Mouse (Mus musculus) kidney, embryonic 16.5 days (tissue): ENCODE data around the gene Kit. TPM values are rescaled to one million over a fixed set of nuclear protein-coding genes. Genes with fewer than 3 reads are reported as not detected.
A peak's percentile ranks its signal among the peaks of the same experiment; 100 is the strongest.

Experiments
- ATAC-seq: fragments of 200-750 bp; cut with Nextera tagmentation; 2 replicates; pipeline ENCODE4 v1.8.0; 2017; ENCODE audit warnings: moderate TSS enrichment; ENCODE audit not compliant: low FRiP score, low TSS enrichment
- H3K27ac ChIP-seq: fragments of 300-500 bp; sonication (generic); 2 replicates; pipeline ENCODE4 v1.5.1; 2014; ENCODE audit warnings: low read length
- H3K27me3 ChIP-seq: fragments of 300-500 bp; sonication (generic); 2 replicates; pipeline ENCODE4 v1.6.1; 2014; ENCODE audit warnings: low read length, control low read depth, mixed read lengths; ENCODE audit not compliant: insufficient read depth
- H3K36me3 ChIP-seq: fragments of 300-500 bp; sonication (generic); 2 replicates; pipeline ENCODE4 v1.6.1; 2014; ENCODE audit warnings: low read length, control low read depth, mixed read lengths; ENCODE audit not compliant: insufficient read depth
- H3K4me1 ChIP-seq: fragments of 300-500 bp; sonication (generic); 2 replicates; pipeline ENCODE4 v1.6.1; 2014; ENCODE audit warnings: low read length, control low read depth, mixed read lengths; ENCODE audit not compliant: insufficient read depth
- H3K4me2 ChIP-seq: fragments of 300-500 bp; sonication (generic); replicated peaks from 2 replicates; pipeline ENCODE4 v1.6.1; 2014; ENCODE audit warnings: low read depth, low read length
- H3K4me3 ChIP-seq: fragments of 300-500 bp; sonication (generic); 2 replicates; pipeline ENCODE4 v1.5.1; 2014; ENCODE audit warnings: mild to moderate bottlenecking, low read length
- H3K9ac ChIP-seq: fragments of 300-500 bp; sonication (generic); replicated peaks from 2 replicates; pipeline ENCODE4 v1.6.1; 2014; ENCODE audit warnings: low read length
- H3K9me3 ChIP-seq: fragments of 300-500 bp; sonication (generic); 2 replicates; pipeline ENCODE4 v1.6.1; 2016; ENCODE audit warnings: low read length, control low read depth
- WGBS: fragments of 180-500 bp; shearing (Covaris S2); extraction: QIAGEN DNeasy Blood & Tissue Kit; methylation state at CpG from one replicate; pipeline ENCODE4 v1.1.7; 2014; 5-methylcytosine and 5-hydroxymethylcytosine counted together
- polyA plus RNA-seq: library from polyadenylated mRNA; unstranded; fragments of >200 nt; fragmentation: Nextera tagmentation; extraction: Ambion mirVana; gene quantifications from 2 replicates; pipeline ENCODE4 v1.2.1, GENCODE M21; 2015

The Kit gene
- 22.1 and 23.3 TPM in 2 replicates for polyA plus RNA-seq

DNA sequence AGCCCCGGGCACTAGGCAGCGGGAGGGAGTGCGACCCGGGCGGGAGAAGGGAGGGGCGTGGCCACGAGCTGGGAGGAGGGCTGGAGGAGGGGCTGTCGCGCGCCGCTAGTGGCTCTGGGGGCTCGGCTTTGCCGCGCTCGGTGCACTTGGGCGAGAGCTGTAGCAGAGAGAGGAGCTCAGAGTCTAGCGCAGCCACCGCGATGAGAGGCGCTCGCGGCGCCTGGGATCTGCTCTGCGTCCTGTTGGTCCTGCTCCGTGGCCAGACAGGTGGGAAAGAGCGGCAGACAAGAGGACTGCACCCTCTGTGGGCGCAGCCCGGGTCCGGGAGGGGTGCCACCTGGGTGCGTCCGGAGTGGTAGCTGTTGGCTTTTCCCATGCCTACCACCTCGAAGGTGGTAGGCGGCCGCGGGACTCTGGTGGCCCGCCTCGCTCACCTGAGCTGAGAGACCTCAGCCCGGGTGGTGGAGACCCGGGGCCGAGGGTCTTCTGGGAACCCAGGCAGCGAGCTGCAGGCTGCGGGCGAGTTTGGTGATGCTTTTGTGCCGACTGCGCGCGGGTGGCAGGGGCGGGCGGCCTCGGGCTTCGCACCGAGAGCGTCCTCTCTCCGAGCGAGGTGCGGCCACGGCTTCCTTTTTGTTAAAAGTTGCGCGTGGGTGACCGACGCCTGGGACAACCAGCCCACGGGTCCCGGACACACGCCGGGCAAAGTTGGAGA is at the start of gene Kit:
Kit (plus strand) TSS at position 65 of the 715 bp plus-strand sequence.
- under 1% methylated on average over 63 of the region's 65 CpGs for WGBS
- no peaks in the 10 kb centered on the region for H3K36me3 ChIP-seq
- H3K4me2 ChIP-seq: peak within 1 kb of the TSS; percentile 99
- peaks cover 4% of the 10 kb centered on the region; the same call in 1 of the 2 replicates for H3K27me3 ChIP-seq
- H3K9ac ChIP-seq: peak within 1 kb of the TSS; percentile 70
- ATAC-seq: peak; percentile 95
- H3K9me3 ChIP-seq: no peaks in the 10 kb centered on the region
- peaks cover 10% of the 10 kb centered on the region for H3K4me1 ChIP-seq
- peak within 1 kb of the TSS; percentile 70 for H3K4me3 ChIP-seq
- H3K27ac ChIP-seq: no peak within 1 kb of the TSS

DNA sequence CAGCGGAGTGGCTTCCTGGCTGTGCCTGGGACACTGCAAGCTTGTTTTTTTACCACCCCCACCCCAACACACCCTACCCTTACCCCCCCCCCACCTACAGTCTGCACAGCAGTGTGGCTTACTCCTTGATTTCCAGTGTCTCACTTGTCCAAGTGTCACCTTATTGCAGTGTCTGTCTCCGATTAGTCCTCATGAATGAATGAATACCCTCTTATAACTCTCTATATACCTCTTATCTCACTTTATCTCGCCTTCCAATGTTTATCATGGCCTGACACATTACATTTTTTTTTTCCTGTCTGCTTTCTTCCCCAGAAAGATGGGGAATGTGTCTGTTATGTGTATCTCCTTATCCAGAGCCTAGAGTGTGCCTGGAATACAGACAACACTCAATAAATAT is 38.6 kb upstream of the Kit start:
- Histone ChIP-seq H3K4me3 (no peak overlapping the region), H3K27ac (no peak overlapping the region), H3K4me2 (no peak overlapping the region), H3K9ac (no peak overlapping the region), H3K27me3 (no peaks in the 10 kb centered on the region), H3K36me3 (no peaks in the 10 kb centered on the region), H3K4me1 (no peaks in the 10 kb centered on the region), H3K9me3 (no peaks in the 10 kb centered on the region)
- no peak for ATAC-seq
- 64% methylated on average over 3 of the region's 3 CpGs for WGBS

DNA sequence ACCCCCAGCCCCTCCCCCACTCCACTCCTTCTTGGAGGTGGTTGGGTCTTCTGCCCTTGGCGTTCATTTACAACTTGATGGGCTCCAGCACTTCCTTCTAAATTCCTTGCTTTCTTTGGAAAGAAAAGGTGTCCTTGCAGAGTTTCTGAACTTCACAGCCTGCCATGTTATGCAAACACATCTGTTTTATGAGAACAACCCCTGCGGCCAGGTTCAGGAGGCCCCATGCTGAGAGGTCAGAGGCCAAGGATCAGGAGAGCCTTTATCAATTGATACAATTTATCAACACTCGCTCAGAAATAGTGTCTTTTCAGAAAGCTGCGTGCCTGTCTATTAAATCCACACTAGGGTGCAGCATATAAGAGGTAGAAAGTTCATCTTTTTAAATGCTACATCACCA is 37.0 kb upstream of the Kit start:
- 42% methylated on average over 4 of the region's 4 CpGs for WGBS
- no peaks in the 10 kb centered on the region for H3K27me3 ChIP-seq
- ATAC-seq: no peak

DNA sequence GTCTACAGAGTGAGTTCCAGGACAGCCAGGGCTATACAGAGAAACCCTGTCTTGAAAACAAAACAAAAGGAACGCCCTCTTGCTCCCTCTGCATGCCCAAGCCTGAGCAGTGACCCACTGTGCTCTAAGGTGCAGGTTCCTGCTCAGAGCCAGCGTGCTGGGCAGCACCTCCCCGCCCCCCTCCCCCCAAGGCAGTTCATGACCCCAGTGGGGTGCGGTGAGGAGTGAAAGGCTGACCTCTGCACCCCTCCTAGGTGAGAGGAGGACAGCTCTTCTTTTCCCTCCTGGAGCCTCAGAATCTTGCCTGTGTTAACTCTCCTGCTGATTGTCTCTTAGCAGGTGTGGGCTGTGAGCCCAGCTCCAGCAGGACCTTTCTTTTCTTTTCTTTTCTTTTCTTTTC is 36.3 kb upstream of the Kit start:
- WGBS: 28% methylated on average over 4 of the region's 4 CpGs
- Histone ChIP-seq H3K4me3 (no peak overlapping the region), H3K36me3 (no peaks in the 10 kb centered on the region), H3K9ac (no peak overlapping the region), H3K27ac (no peak overlapping the region), H3K4me1 (no peaks in the 10 kb centered on the region), H3K27me3 (no peaks in the 10 kb centered on the region), H3K4me2 (no peak overlapping the region), H3K9me3 (no peaks in the 10 kb centered on the region)
- ATAC-seq: peak; percentile 42; the same call in 1 of the 2 replicates

More for the DNA sequence above, 37.0 kb upstream of the Kit start:
- no peak overlapping the region for H3K9ac ChIP-seq
- H3K4me1 ChIP-seq: no peaks in the 10 kb centered on the region
- H3K4me2 ChIP-seq: no peak overlapping the region
- no peak overlapping the region for H3K4me3 ChIP-seq
- no peak overlapping the region for H3K27ac ChIP-seq
- H3K36me3 ChIP-seq: no peaks in the 10 kb centered on the region
- no peaks in the 10 kb centered on the region for H3K9me3 ChIP-seq

DNA sequence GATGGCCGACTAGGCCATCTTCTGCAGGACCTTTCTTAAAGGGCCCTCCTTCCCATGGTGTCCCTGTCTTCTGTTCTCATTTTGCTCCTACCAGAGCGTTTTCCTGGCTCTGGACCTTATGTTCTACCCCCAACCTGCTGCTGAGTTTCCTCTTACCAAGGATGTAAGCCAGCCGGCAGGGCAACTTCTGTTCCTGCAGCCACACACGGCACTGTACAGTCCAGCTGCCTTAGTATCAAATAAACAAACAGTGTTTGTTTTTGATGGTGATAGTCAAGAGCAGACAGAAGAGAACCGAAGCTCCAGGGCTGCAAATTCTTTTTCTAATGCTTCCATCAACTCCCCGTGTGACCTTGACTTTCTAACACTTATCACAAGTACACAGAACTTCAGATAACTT is 35.6 kb upstream of the Kit start:
- WGBS: 19% methylated on average over 6 of the region's 6 CpGs
- ATAC-seq: no peak
- H3K9me3 ChIP-seq: no peaks in the 10 kb centered on the region

DNA sequence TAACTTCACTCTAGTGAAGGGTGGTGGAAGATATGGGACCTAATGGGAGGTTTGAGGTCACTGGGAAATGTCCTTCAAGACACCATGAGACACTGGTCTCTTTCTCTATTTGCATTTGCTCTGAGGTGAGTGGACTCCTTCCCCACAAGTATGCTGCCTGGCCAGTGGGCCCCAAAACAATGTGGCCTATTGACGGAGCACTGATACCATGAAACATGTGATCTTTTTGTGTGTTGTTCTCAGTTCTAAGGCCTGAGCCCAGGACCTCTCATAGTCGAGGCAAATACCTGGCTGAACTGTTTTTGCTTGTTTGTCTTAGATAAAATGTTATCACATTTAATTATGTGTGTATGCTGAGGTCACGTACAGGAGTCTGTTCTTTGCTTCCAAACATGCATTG is 31.0 kb upstream of the Kit start:
- no peak for ATAC-seq
- no peak overlapping the region for H3K27ac ChIP-seq
- H3K9ac ChIP-seq: no peak overlapping the region
- H3K4me2 ChIP-seq: no peak overlapping the region
- H3K27me3 ChIP-seq: no peaks in the 10 kb centered on the region
- 73% methylated on average over 3 of the region's 3 CpGs for WGBS
- no peaks in the 10 kb centered on the region for H3K9me3 ChIP-seq
- H3K4me1 ChIP-seq: peaks cover 8% of the 10 kb centered on the region; the same call in 1 of the 2 replicates
- no peak overlapping the region for H3K4me3 ChIP-seq
- no peaks in the 10 kb centered on the region for H3K36me3 ChIP-seq

More for the DNA sequence above, 35.6 kb upstream of the Kit start:
- Histone ChIP-seq H3K36me3 (no peaks in the 10 kb centered on the region), H3K27me3 (no peaks in the 10 kb centered on the region), H3K4me3 (no peak overlapping the region), H3K4me2 (no peak overlapping the region), H3K9ac (no peak overlapping the region), H3K27ac (no peak overlapping the region), H3K4me1 (no peaks in the 10 kb centered on the region)

GRCm38 (mm10) chr5:75544472-75545264 is 30.0 kb upstream of the Kit start:
- 41% methylated on average over 14 of the region's 14 CpGs for WGBS
- ATAC-seq: peak; percentile 78
- Histone ChIP-seq H3K4me2 (no peak overlapping the region), H3K27me3 (no peaks in the 10 kb centered on the region), H3K4me1 (peaks cover 8% of the 10 kb centered on the region; the same call in 1 of the 2 replicates), H3K9me3 (0 out of 2 replicates have a peak, but pooled peaks cover 6% of the 10 kb centered on the region), H3K27ac (peak overlapping the region; percentile 37; the same call in 1 of the 2 replicates), H3K36me3 (no peaks in the 10 kb centered on the region), H3K9ac (no peak overlapping the region), H3K4me3 (no peak overlapping the region)

DNA sequence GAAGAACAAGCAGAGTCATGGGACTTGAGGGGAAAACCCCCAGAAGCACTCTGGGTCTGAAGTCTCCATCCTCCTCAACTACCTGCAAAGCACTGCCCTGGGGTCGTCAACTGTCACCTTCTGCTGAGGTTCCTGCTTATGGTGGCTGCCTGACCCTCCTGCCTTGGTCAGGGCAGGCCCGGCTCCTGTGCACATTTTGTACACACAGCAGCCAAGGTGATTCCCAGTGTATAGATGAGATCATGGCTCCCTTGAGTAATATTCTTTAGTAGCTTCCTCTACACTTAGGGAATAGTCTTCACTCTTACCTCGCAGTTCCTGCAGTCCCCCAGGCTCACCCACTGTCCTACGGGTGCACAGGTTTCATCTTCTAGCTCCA is 29.5 kb upstream of the Kit start:
- H3K4me2 ChIP-seq: no peak overlapping the region
- H3K36me3 ChIP-seq: no peaks in the 10 kb centered on the region
- H3K27me3 ChIP-seq: no peaks in the 10 kb centered on the region
- WGBS: 52% methylated on average over 4 of the region's 4 CpGs
- no peak overlapping the region for H3K9ac ChIP-seq
- peaks cover 8% of the 10 kb centered on the region; the same call in 1 of the 2 replicates for H3K4me1 ChIP-seq
- peak overlapping the region; percentile 2; the same call in 1 of the 2 replicates for H3K27ac ChIP-seq
- 0 out of 2 replicates have a peak, but pooled peaks cover 8% of the 10 kb centered on the region for H3K9me3 ChIP-seq
- ATAC-seq: 0 out of 2 replicates have a peak, but pooled peaks have one; percentile 21
- no peak overlapping the region for H3K4me3 ChIP-seq

DNA sequence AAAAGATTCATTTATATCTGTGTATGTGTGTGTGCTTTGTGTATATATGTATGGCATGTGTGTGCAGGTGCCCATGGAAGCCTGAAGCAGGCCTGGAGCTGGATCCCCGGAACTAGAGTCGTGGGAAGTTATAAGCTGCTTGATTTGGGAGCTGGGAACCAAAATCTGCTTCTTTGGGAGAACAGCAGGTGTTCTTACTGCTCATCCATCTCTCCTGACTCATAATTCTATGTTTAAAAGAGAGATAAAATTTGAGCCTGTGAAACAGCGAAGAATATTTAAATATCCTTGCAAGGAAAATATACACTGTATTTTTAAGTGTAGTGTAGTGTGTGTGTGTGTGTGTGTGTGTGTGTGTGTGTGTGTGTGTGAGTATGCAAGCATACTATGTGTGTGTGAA is 21.7 kb upstream of the Kit start:
- no peak overlapping the region for H3K27ac ChIP-seq
- H3K4me2 ChIP-seq: no peak overlapping the region
- H3K9ac ChIP-seq: no peak overlapping the region
- no peak overlapping the region for H3K4me3 ChIP-seq
- no peaks in the 10 kb centered on the region for H3K36me3 ChIP-seq
- 88% methylated on average over 3 of the region's 3 CpGs for WGBS
- no peaks in the 10 kb centered on the region for H3K4me1 ChIP-seq
- peaks cover 12% of the 10 kb centered on the region; the same call in 1 of the 2 replicates for H3K9me3 ChIP-seq
- no peaks in the 10 kb centered on the region; the same call in 1 of the 2 replicates for H3K27me3 ChIP-seq
- ATAC-seq: no peak
